Comparison of ENCODE assay signal across 23 mouse cellular contexts in the genomic region with DNA sequence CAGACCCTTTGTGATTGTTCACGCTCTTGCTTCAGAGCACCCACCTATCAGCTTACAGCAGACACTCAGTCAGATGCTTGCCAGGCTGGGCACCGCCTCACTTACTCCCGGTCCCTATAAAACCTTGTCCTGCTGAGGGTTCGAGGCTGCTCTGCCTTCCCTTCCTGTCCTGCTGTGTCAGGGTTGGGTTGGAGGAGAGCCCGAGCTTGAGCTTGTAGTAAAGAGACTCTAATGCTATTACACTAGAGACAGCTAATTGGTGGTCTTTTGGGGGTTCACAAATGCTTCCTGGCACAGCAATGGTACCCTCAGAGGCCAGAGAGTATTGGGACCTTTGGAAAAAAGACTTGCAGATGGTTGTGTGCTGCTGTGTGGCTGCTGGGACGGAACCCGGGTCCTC.
"Had no signal": no experiment of that assay in that cellular context is flagged by ENCODE, and none has a peak within 500 bp of the region (broad histone marks: within the 10 kb centered on the region; RNA-seq: fewer than 3 reads in every experiment).

No protein-coding gene starts in this region.

- H3K9me3 ChIP-seq: limb, embryonic 10.5 days; limb, embryonic 13.5 days; liver, embryonic 12.5 days; liver, embryonic 15.5 days; lung, embryonic 15.5 days; megakaryocyte, embryonic 14.5 days; midbrain, embryonic 10.5 days; midbrain, embryonic 13.5 days; neural tube, embryonic 13.5 days; stomach, embryonic 15.5 days had no signal

- DNase-seq: kidney, postnatal 10 days; kidney, postnatal 36 days; layer of hippocampus, postnatal 36 days; liver; lung, adult 18-20 months; lung, postnatal 10 days; lung, postnatal 36 days; retina, postnatal 1 day; right cerebral cortex, postnatal 25 days; spleen, adult 18-20 months; thymus, postnatal 25 days had no signal

- H3K9ac ChIP-seq: limb, embryonic 13.5 days; liver, embryonic 12.5 days; liver, embryonic 15.5 days; lung, embryonic 15.5 days; midbrain, embryonic 13.5 days; neural tube, embryonic 13.5 days; stomach, embryonic 15.5 days had no signal

- H3K4me1 ChIP-seq: limb, embryonic 10.5 days; liver, embryonic 12.5 days; liver, embryonic 15.5 days; lung, embryonic 15.5 days; megakaryocyte, embryonic 14.5 days; stomach, embryonic 15.5 days had no signal

- H3K27me3 ChIP-seq: liver, embryonic 15.5 days; lung, embryonic 15.5 days; megakaryocyte, embryonic 14.5 days; midbrain, embryonic 13.5 days; neural tube, embryonic 13.5 days; stomach, embryonic 15.5 days had no signal

- ATAC-seq: liver, embryonic 12.5 days; midbrain, embryonic 13.5 days; midbrain, embryonic 16.5 days had no signal

- H3K27ac ChIP-seq: limb, embryonic 10.5 days; limb, embryonic 13.5 days; liver, embryonic 12.5 days; liver, embryonic 15.5 days; lung, embryonic 15.5 days; midbrain, embryonic 10.5 days; midbrain, embryonic 13.5 days; neural tube, embryonic 13.5 days; stomach, embryonic 15.5 days had no signal

- H3K4me3 ChIP-seq: limb, embryonic 10.5 days; limb, embryonic 13.5 days; liver, embryonic 12.5 days; liver, embryonic 15.5 days; lung, embryonic 15.5 days; megakaryocyte, embryonic 14.5 days; midbrain, embryonic 10.5 days; midbrain, embryonic 13.5 days; myocyte; neural tube, embryonic 13.5 days; stomach, embryonic 15.5 days had no signal

- H3K4me2 ChIP-seq: limb, embryonic 13.5 days; liver, embryonic 12.5 days; liver, embryonic 15.5 days; lung, embryonic 15.5 days; midbrain, embryonic 13.5 days; neural tube, embryonic 13.5 days; stomach, embryonic 15.5 days had no signal

- H3K36me3 ChIP-seq: limb, embryonic 10.5 days; limb, embryonic 13.5 days; liver, embryonic 12.5 days; liver, embryonic 15.5 days; lung, embryonic 15.5 days; midbrain, embryonic 10.5 days; midbrain, embryonic 13.5 days; neural tube, embryonic 13.5 days; stomach, embryonic 15.5 days had no signal
